Mouse (Mus musculus) forebrain, embryonic 14.5 days (tissue): ENCODE data around the gene Hdac2. TPM values are rescaled to one million over a fixed set of nuclear protein-coding genes. Genes with fewer than 3 reads are reported as not detected.

Experiments used
- ATAC-seq: fragments of 200-750 bp; cut with Nextera tagmentation; 2 replicates; pipeline ENCODE4 v1.8.0; 2017; ENCODE audit warnings: mild to moderate bottlenecking, moderate library complexity
- DNase-seq: peaks from one replicate; pipeline ENCODE4 v3.0.0-alpha.2; 2015; ENCODE audit warnings: low spot score
- H3K27ac ChIP-seq: fragments of 300-500 bp; sonication (generic); 2 replicates; pipeline ENCODE4 v1.5.1; 2014; ENCODE audit warnings: low read depth, mild to moderate bottlenecking, control low read depth, low read length, moderate library complexity
- H3K27me3 ChIP-seq: fragments of 300-500 bp; sonication (generic); replicated peaks from 2 replicates; pipeline ENCODE4 v1.6.1; 2014; ENCODE audit warnings: low read length, control low read depth, mixed read lengths; ENCODE audit not compliant: control insufficient read depth, insufficient read depth
- H3K36me3 ChIP-seq: fragments of 300-500 bp; sonication (generic); 2 replicates; pipeline ENCODE4 v1.6.1; 2014; ENCODE audit warnings: low read length, control low read depth; ENCODE audit not compliant: control insufficient read depth, insufficient read depth
- H3K4me1 ChIP-seq: fragments of 300-500 bp; sonication (generic); 2 replicates; pipeline ENCODE4 v1.6.1; 2014; ENCODE audit warnings: antibody characterized with exemption, low read length, control low read depth; ENCODE audit not compliant: control insufficient read depth, insufficient read depth
- H3K4me2 ChIP-seq: fragments of 300-500 bp; sonication (generic); 2 replicates; pipeline ENCODE4 v1.6.1; 2014; ENCODE audit warnings: mild to moderate bottlenecking, control low read depth, low read length
- H3K4me3 ChIP-seq: fragments of 300-500 bp; sonication (generic); 2 replicates; pipeline ENCODE4 v1.5.1; 2014; ENCODE audit warnings: low read depth, low read length, control low read depth
- H3K9ac ChIP-seq: fragments of 300-500 bp; sonication (generic); 2 replicates; pipeline ENCODE4 v1.6.1; 2014; ENCODE audit warnings: mild to moderate bottlenecking, low read length, control low read depth, moderate library complexity
- H3K9me3 ChIP-seq: fragments of 300-500 bp; sonication (generic); replicated peaks from 2 replicates; pipeline ENCODE4 v1.6.1; 2016; ENCODE audit warnings: low read length, control low read depth, mixed read lengths; ENCODE audit not compliant: control insufficient read depth
- WGBS: fragments of 180-500 bp; shearing (Covaris S2); extraction: QIAGEN DNeasy Blood & Tissue Kit; methylation state at CpG from one replicate; pipeline ENCODE4 v1.1.7; 2014; 5-methylcytosine and 5-hydroxymethylcytosine counted together
- polyA plus RNA-seq: library from polyadenylated mRNA; unstranded; fragments of >200 nt; fragmentation: Nextera tagmentation; extraction: Ambion mirVana; gene quantifications from 2 replicates; pipeline ENCODE4 v1.2.1, GENCODE M21; 2014

Gene Hdac2
- polyA plus RNA-seq, 1 experiment from 2014 or later: 499 TPM

- H3K9ac ChIP-seq: no peak overlapping the region
- no peaks in the 10 kb centered on the region for H3K9me3 ChIP-seq
- no peak overlapping the region for H3K4me3 ChIP-seq
- no peak overlapping the region for H3K4me2 ChIP-seq
- no peaks in the 10 kb centered on the region for H3K36me3 ChIP-seq
- H3K27me3 ChIP-seq: no peaks in the 10 kb centered on the region
- no peak overlapping the region for H3K27ac ChIP-seq
- 82% methylated on average over 8 of the region's 8 CpGs for WGBS
- no peaks in the 10 kb centered on the region for H3K4me1 ChIP-seq
- DNase-seq (no peak), ATAC-seq (no peak)
Measured at GRCm38 (mm10) chr10:37047661-37048098, 73.3 kb downstream of the Hdac2 start.

Other genes with a start within 250 kb of the Hdac2 start
- gene Marcks, start 164.4 kb downstream of the Hdac2 start, polyA plus RNA-seq: 319 and 350 TPM in 2 replicates